Mouse (Mus musculus) embryonic facial prominence, embryonic 11.5 days (tissue): Measurements from ENCODE around the gene 2010111I01Rik. TPM values are rescaled to one million over a fixed set of nuclear protein-coding genes. Genes with fewer than 3 reads are reported as not detected.
A peak's percentile ranks its signal among the peaks of the same experiment; 100 is the strongest.

Experiments used
- ATAC-seq: fragments of 200-750 bp; cut with Nextera tagmentation; replicated peaks from 2 replicates; pipeline ENCODE4 v1.8.0; 2017; ENCODE audit warnings: low read depth; ENCODE audit not compliant: insufficient number of reproducible peaks, low FRiP score, low TSS enrichment
- DNase-seq: peaks from one replicate; pipeline ENCODE4 v3.0.0-alpha.2; 2015; ENCODE audit warnings: low spot score
- H3K27ac ChIP-seq: fragments of 300-500 bp; sonication (generic); replicated peaks from 2 replicates; pipeline ENCODE4 v1.5.1; 2014; ENCODE audit warnings: mild to moderate bottlenecking, low read depth, low read length, control low read depth
- H3K27me3 ChIP-seq: fragments of 300-500 bp; sonication (generic); 2 replicates; pipeline ENCODE4 v1.6.1; 2014; ENCODE audit warnings: mild to moderate bottlenecking, low read length, moderate library complexity, mixed read lengths; ENCODE audit not compliant: control insufficient read depth, insufficient read depth
- H3K36me3 ChIP-seq: fragments of 300-500 bp; sonication (generic); replicated peaks from 2 replicates; pipeline ENCODE4 v1.6.1; 2014; ENCODE audit warnings: low read depth, mild to moderate bottlenecking, low read length, moderate library complexity, mixed read lengths; ENCODE audit not compliant: control insufficient read depth, insufficient read depth
- H3K4me1 ChIP-seq: fragments of 300-500 bp; sonication (generic); 2 replicates; pipeline ENCODE4 v1.6.1; 2014; ENCODE audit warnings: low read length, mixed read lengths; ENCODE audit not compliant: control insufficient read depth, insufficient read depth
- H3K4me2 ChIP-seq: fragments of 300-500 bp; sonication (generic); 2 replicates; pipeline ENCODE4 v1.6.1; 2014; ENCODE audit warnings: low read depth, mild to moderate bottlenecking, control low read depth, low read length, moderate library complexity
- H3K4me3 ChIP-seq: fragments of 300-500 bp; sonication (generic); 2 replicates; pipeline ENCODE4 v1.5.1; 2014; ENCODE audit warnings: low read depth, low read length, control low read depth
- H3K9ac ChIP-seq: fragments of 300-500 bp; sonication (generic); replicated peaks from 2 replicates; pipeline ENCODE4 v1.6.1; 2014; ENCODE audit warnings: mild to moderate bottlenecking, control low read depth, low read length
- H3K9me3 ChIP-seq: fragments of 300-500 bp; sonication (generic); replicated peaks from 2 replicates; pipeline ENCODE4 v1.6.1; 2016; ENCODE audit warnings: mild to moderate bottlenecking, low read length, inconsistent platforms, mixed read lengths; ENCODE audit not compliant: control insufficient read depth
- WGBS: fragments of 180-500 bp; shearing (Covaris S2); extraction: QIAGEN DNeasy Blood & Tissue Kit; methylation state at CpG from one replicate; pipeline ENCODE4 v1.1.7; 2014; 5-methylcytosine and 5-hydroxymethylcytosine counted together
- polyA plus RNA-seq: library from polyadenylated mRNA; unstranded; fragments of >200 nt; fragmentation: Nextera tagmentation; extraction: Ambion mirVana; gene quantifications from 2 replicates; pipeline ENCODE4 v1.2.1, GENCODE M21; 2014

2010111I01Rik gene
- polyA plus RNA-seq, 1 experiment from 2014 or later, result 125 TPM

- Histone ChIP-seq H3K27ac (no peak overlapping the region; the same call in 1 of the 2 replicates), H3K4me1 (peaks cover 5% of the 10 kb centered on the region), H3K9ac (no peak overlapping the region), H3K27me3 (no peaks in the 10 kb centered on the region), H3K4me2 (no peak overlapping the region), H3K4me3 (no peak overlapping the region), H3K9me3 (no peaks in the 10 kb centered on the region), H3K36me3 (no peaks in the 10 kb centered on the region)
- WGBS, result 18% methylated on average over 4 of the region's 4 CpGs
- DNase-seq, result no peak
- 0 out of 2 replicates have a peak, but pooled peaks have one; percentile 27 for ATAC-seq
Measured at GRCm38 (mm10) chr13:63260133-63260532, 295.4 kb downstream of the 2010111I01Rik start.

- Histone ChIP-seq H3K36me3 (no peaks in the 10 kb centered on the region), H3K4me2 (no peak overlapping the region), H3K4me1 (peaks cover 5% of the 10 kb centered on the region), H3K4me3 (no peak overlapping the region), H3K9me3 (no peaks in the 10 kb centered on the region), H3K9ac (peak overlapping the region; percentile 9; the same call in 1 of the 2 replicates), H3K27me3 (no peaks in the 10 kb centered on the region), H3K27ac (peak overlapping the region; percentile 63)
- WGBS, result 58% methylated on average over 18 of the region's 18 CpGs
- no peak for ATAC-seq
- no peak for DNase-seq
Measured at GRCm38 (mm10) chr13:63260753-63261631, 296.3 kb downstream of the 2010111I01Rik start.

- peaks cover 5% of the 10 kb centered on the region for H3K4me1 ChIP-seq
- ATAC-seq (no peak), DNase-seq (no peak)
- H3K36me3 ChIP-seq, result no peaks in the 10 kb centered on the region
- H3K4me2 ChIP-seq, result no peak overlapping the region
- no peak overlapping the region for H3K9ac ChIP-seq
- no peaks in the 10 kb centered on the region for H3K27me3 ChIP-seq
- no peaks in the 10 kb centered on the region for H3K9me3 ChIP-seq
- H3K4me3 ChIP-seq, result no peak overlapping the region
- 0 out of 2 replicates have a peak overlapping the region, but pooled peaks have one; percentile 7 for H3K27ac ChIP-seq
- WGBS, result 97% methylated on average over 3 of the region's 3 CpGs
Measured at GRCm38 (mm10) chr13:63261676-63262075, 297.0 kb downstream of the 2010111I01Rik start.

GRCm38 (mm10) chr13:63262168-63262957 is 297.7 kb downstream of the 2010111I01Rik start:
- 86% methylated on average over 1 of the region's 1 CpGs for WGBS
- ATAC-seq, result no peak
- no peak overlapping the region for H3K27ac ChIP-seq
- no peak for DNase-seq
- no peak overlapping the region for H3K4me3 ChIP-seq
- H3K4me2 ChIP-seq, result no peak overlapping the region
- peaks cover 5% of the 10 kb centered on the region for H3K4me1 ChIP-seq
- no peaks in the 10 kb centered on the region for H3K36me3 ChIP-seq
- H3K27me3 ChIP-seq, result no peaks in the 10 kb centered on the region
- H3K9me3 ChIP-seq, result no peaks in the 10 kb centered on the region
- H3K9ac ChIP-seq, result no peak overlapping the region

- DNase-seq (peak; percentile 51), ATAC-seq (no peak)
- Histone ChIP-seq H3K9ac (no peak overlapping the region), H3K4me1 (peaks cover 6% of the 10 kb centered on the region), H3K27ac (no peak overlapping the region), H3K27me3 (no peaks in the 10 kb centered on the region), H3K4me2 (no peak overlapping the region), H3K9me3 (no peaks in the 10 kb centered on the region), H3K4me3 (no peak overlapping the region), H3K36me3 (no peaks in the 10 kb centered on the region)
- WGBS, result 49% methylated on average over 4 of the region's 4 CpGs
Measured at GRCm38 (mm10) chr13:63268371-63268770, 303.7 kb downstream of the 2010111I01Rik start.

GRCm38 (mm10) chr13:63268776-63269175 is 304.1 kb downstream of the 2010111I01Rik start:
- Histone ChIP-seq H3K27ac (no peak overlapping the region), H3K4me1 (peaks cover 6% of the 10 kb centered on the region)
- no peak for ATAC-seq

DNA sequence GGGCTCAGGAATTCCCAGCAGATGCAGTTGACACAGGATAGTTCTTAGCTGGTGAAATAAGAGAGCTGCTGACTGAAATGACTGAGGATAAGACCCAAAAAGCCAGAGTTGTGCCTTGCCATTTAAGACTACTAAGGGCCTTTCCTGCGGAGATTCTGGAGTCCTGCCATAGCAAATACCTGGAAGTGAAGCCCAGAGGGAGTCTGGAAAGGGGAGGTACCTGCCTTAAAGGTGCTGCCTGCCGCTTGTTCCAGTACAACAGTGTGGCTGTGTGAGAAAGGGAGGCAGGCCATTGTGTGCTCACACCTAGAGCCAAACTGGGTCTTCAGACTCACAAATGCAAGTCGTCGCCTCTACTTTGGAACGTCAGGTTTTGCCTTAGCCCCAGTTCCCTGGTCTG is 305.5 kb downstream of the 2010111I01Rik start:
- ATAC-seq, result no peak
- no peak for DNase-seq
- H3K4me1 ChIP-seq, result peaks cover 6% of the 10 kb centered on the region
- H3K27me3 ChIP-seq, result no peaks in the 10 kb centered on the region
- H3K4me2 ChIP-seq, result 0 out of 2 replicates have a peak overlapping the region, but pooled peaks have one; percentile 6
- H3K4me3 ChIP-seq, result no peak overlapping the region
- H3K9ac ChIP-seq, result no peak overlapping the region; the same call in 1 of the 2 replicates
- no peaks in the 10 kb centered on the region for H3K9me3 ChIP-seq
- H3K27ac ChIP-seq, result no peak overlapping the region
- no peaks in the 10 kb centered on the region for H3K36me3 ChIP-seq
- 32% methylated on average over 5 of the region's 5 CpGs for WGBS

More at GRCm38 (mm10) chr13:63268776-63269175, 304.1 kb downstream of the 2010111I01Rik start:
- Histone ChIP-seq H3K4me2 (no peak overlapping the region), H3K9ac (no peak overlapping the region), H3K9me3 (no peaks in the 10 kb centered on the region), H3K4me3 (no peak overlapping the region), H3K36me3 (no peaks in the 10 kb centered on the region), H3K27me3 (no peaks in the 10 kb centered on the region)
- WGBS, result 58% methylated on average over 1 of the region's 1 CpGs
- DNase-seq, result no peak
